Mouse (Mus musculus) megakaryocyte, embryonic 14.5 days (primary cell): ENCODE data around the gene Trp53rkb.
A peak's percentile ranks its signal among the peaks of the same experiment; 100 is the strongest.
"Not testable (repeated sequence)": the region's sequence is repeated elsewhere in the genome, so short reads cannot be mapped to it uniquely, and the experiment has no call there.

Source experiments
- FLI1 ChIP-seq: IDR thresholded peaks from 2 replicates; pipeline ENCODE4 v1.6.1; 2012; ENCODE audit warnings: low read length, inconsistent platforms, mixed read lengths
- GATA1 ChIP-seq: IDR thresholded peaks from 3 replicates; pipeline ENCODE4 v1.6.1; 2012; ENCODE audit warnings: mixed read lengths, low read length, inconsistent platforms, borderline replicate concordance

- not testable (repeated sequence) for TF ChIP-seq GATA1
- TF ChIP-seq FLI1 = 0 out of 2 replicates have a peak, but pooled peaks have one; percentile 10
Observed at GRCm38 (mm10) chr2:166793542-166794214, 1.3 kb downstream of the Trp53rkb start.
